Mouse (Mus musculus) heart, adult 2 months (tissue): Measurements from ENCODE around the gene Itm2c.

Experiments
- CTCF ChIP-seq: fragments of 200-600 bp; IDR thresholded peaks from 2 replicates; pipeline ENCODE4 v1.8.1; 2022; ENCODE audit warnings: antibody characterized with exemption, mild to moderate bottlenecking, moderate library complexity
- POLR2A ChIP-seq: fragments of 200-500 bp; IDR thresholded peaks from 2 replicates; pipeline ENCODE4 v1.6.1; 2011; ENCODE audit warnings: mild to moderate bottlenecking, low read depth, low read length, control low read depth; ENCODE audit not compliant: insufficient read depth

GRCm38 (mm10) chr1:85900521-85901333, 6.6 kb downstream of the Itm2c start:
- TF ChIP-seq POLR2A (no peak), CTCF (no peak)
